Mouse (Mus musculus) cortical plate, adult 2 months (tissue): ENCODE measurements around the gene Fat3.

Experiments used
- CTCF ChIP-seq: fragments of 200-500 bp; IDR thresholded peaks from 2 replicates; pipeline ENCODE4 v1.5.1; 2011; ENCODE audit warnings: mild to moderate bottlenecking, control low read depth, low read length; ENCODE audit not compliant: insufficient read depth; ENCODE audit errors: extremely low read depth
- POLR2A ChIP-seq: fragments of 200-500 bp; IDR thresholded peaks from 2 replicates; pipeline ENCODE4 v1.6.1; 2011; ENCODE audit warnings: mild to moderate bottlenecking, low read length, control low read depth; ENCODE audit not compliant: insufficient read depth; ENCODE audit errors: extremely low read depth

DNA sequence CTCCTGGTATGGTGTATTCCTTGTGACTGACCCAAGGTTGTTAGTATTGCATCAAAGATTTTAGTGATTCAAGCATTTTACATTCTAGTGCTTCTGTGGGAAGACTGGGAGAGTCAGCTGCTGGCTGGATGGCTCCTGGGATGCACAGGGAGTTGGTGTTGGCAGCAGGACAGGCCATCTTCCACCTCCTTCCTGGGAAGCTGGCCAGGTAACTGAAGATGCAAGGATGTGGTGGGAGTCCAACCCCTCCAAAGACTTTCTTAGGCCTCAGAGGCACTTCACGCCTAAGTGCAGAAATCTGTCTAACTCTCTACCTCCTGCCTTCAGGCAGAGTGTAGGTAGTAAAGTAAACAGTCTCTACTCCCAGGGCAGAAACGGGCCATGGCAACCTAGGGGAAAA is 2.7 kb upstream of the Fat3 start:
- TF ChIP-seq CTCF, result no peak
- no peak for TF ChIP-seq POLR2A
